Mouse (Mus musculus) gastrocnemius, postnatal 36 days (tissue): Measurements from ENCODE around the gene Ptprd. TPM values are rescaled to one million over a fixed set of nuclear protein-coding genes. Genes with fewer than 3 reads are reported as not detected.
"Not testable (repeated sequence)": the region's sequence is repeated elsewhere in the genome, so short reads cannot be mapped to it uniquely, and the experiment has no call there.

Source experiments
- DNase-seq, 2 experiments: peaks; one replicate each; pipeline ENCODE4 v3.0.0; 2022
- intact Hi-C: fragments of 180-260 bp; cut with DNase I; formaldehyde crosslinking; loops from one replicate; pipeline ENCODE4 v1.15.1; 2025
- total RNA-seq, 2 experiments: library from RNA; stranded (reverse); gene quantifications; 2 replicates each; pipeline ENCODE4 v1.2.3; 2021

Gene Ptprd
- total RNA-seq, 2 experiments from 2014 or later: 5.2 to 6.7 TPM

DNA sequence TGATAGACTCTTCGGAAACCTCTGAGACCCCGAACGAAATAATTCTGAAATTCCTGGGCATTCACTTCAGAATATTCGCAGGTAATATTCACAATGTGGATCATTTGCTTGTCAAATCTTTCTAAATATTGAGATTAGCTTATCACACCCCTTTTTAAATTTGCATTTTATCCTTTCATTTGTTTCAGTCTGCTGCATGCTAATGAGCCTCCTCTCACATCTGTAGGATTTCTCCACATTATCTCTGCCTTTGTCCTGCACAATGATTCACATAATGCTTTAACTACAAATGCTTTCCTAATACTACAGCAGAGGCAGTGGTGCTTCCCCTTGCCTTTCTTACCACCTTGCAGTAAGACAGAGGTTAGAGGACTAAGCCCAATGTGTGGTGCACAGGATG is 229.7 kb downstream of the Ptprd start:
- intact Hi-C loops: no loop called here
- DNase-seq: no peak

DNA sequence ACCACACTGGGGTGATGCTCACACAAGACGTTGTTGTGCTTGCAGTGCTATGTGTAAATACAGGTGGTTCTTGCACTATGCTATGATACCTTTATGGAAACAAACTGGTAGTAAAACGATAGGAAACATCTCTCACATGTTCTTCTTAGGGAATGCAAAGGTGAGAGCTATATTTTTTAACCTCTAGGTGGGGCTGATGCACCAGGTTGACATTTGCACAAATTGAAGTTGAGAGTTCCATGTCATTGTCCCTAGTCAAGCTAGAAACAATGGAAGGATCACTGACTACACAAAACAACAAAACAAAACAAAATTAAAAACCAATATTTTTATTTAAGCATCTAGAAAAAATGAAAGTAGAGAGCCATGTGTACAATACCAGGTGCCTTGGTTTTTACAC is 250.1 kb downstream of the Ptprd start:
- no peak for DNase-seq
- intact Hi-C loops: no loop called here

DNA sequence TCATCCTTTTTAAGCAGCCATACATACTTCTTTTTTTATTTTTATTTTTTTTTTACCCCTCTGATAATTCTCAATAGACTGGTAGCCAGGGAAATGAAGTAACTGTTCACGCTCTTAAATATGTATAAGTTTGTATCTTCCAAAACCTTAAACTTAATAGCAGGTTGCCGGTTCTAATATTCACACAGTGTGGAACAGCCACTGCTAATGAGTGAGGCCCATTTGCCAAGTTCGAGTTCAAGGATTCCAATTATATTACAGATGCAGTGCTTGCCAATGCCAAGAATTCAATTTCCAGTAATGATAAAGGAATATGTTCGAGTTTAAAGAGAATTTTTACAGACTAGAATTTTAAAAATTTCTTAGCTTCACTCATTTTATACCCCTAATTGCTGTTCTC is 322.3 kb downstream of the Ptprd start:
- no peak for DNase-seq
- intact Hi-C loops: no loop called here

DNA sequence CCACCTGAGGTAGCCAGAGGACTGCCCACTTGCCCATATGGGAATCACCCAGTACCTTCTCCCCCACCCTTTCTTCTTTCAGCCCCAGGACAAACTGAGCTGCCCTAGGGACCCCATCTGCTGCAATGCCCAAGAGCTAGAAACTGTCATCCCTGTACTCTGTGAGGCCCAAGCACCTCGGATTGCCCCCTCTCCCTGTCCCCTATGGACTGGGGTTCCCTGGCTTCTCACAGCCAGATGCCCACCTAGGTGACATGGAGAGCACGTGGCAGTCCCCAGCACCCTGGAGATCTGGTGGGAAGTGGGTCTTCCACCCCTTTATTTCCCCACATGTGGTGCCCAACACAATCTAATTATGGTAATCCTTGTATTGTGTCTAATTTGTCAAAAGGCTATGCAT is 331.5 kb downstream of the Ptprd start:
- intact Hi-C loops: no loop called here
- DNase-seq: no peak

DNA sequence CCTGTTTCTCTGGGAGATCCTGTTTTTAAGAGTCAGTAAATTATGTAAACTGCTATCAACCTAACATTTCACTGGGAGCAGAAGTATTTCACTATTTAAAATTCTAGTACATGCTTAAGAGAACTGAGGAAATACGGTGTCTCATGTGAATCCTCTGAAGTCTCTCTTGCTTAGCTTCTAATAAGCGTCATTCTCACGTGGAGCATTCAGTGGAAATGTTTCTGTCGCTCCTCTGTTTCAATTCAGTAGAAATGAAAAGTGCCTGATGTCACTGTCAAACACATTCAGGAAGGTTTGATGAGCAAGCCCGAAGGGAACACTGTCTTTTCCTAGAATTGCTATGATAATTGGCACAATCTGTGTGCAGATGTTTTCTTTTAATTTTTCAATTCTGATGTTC is 350.5 kb downstream of the Ptprd start:
- DNase-seq: no peak
- intact Hi-C loops: no loop called here

DNA sequence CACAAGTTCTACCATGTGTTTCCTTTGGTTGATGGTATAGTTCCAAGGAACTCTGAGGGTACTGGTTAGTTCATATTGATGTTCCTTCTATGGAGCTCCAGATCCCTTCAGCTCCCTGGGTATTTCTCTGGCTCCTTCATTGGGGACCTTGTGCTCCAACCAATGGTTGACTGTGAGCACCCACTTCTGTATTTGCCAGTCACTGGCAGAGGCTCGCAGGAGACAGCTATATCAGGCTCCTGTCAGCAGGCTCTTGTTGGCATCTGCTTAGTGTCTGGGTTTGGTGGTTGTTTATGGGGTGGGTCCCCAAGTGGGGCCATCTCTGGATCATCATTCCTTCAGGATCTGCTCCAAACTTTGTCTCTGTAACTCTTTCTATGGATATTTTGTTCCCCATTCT is 414.4 kb downstream of the Ptprd start:
- intact Hi-C loops, DNase-seq: not testable (repeated sequence)

DNA sequence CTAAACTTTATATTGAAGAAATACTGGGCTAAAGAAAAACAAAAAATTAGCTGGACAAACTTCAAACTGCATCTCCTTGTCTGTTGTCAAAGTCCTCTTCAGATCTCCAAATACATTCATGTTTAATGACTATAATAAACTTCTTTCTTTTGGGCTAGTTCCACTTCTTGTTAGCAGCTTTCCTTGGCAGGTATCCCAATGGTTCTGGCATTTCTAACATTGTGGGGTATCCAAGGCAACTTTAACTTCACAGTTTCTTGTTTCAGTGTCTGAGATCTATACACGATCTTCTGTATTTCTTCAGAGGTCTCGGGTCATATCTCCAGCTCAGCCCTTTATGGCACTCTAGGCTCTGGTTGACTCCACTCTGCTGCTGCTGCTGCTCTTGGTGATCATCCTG is 434.5 kb downstream of the Ptprd start:
- intact Hi-C loops: no loop called here
- no peak for DNase-seq

DNA sequence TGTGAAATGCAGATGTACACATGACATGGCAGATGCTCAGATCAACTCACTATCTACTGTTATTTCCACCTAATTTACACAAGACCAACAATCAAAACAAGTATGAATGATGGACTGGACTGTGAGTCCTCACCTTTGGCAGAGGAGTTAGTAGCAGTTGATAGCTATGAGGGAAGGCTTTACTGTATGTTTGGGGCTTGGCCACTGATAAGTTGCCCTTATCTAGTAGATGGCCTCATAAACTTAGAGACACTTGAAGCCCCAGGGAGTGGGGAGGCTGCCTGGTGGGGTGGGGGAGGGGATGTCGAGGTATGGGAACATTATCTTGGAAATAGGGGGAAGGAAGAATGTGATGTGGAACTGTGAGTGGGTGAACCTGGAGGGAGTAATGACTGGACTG is 448.0 kb downstream of the Ptprd start:
- intact Hi-C loops: no loop called here
- no peak for DNase-seq

DNA sequence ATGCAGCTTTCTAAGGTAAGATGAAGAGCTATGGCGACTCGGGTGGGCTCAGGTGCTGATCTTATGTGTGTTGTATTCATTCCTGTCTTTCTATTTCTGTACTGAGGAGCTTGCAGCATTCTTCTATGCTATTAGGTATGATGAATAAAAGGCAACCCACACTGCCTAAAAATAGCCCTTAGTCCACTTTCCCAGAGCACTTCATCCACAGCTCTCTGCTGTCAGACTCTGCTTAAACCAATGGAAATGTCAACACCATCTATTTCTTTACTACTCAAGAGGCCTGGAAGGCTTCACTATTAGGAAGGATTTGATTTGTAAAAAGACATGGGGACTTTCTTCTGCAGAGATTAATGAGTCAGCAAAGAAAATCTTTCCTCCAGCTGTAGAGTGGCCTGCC is 468.4 kb downstream of the Ptprd start:
- intact Hi-C loops: no loop called here
- DNase-seq: no peak

DNA sequence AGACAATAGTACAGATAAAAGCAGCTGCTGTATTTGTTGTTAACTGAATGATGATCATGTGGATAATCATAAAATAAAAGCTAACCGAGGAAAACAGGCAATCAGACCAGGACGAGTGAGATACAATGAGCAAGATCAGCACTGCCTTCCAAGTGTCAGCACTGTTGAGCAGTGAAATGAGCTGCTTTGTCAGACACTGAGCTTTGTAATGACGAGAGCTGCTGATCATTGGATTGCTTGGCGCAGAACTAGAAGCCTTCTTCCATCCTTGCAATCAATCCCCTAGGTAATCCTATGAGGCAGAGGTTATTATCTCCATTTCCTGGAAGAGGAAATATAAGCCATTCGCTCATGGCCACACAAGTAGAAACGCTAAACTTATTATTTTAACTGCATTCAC is 489.9 kb downstream of the Ptprd start:
- intact Hi-C loops: no loop called here
- DNase-seq: no peak

DNA sequence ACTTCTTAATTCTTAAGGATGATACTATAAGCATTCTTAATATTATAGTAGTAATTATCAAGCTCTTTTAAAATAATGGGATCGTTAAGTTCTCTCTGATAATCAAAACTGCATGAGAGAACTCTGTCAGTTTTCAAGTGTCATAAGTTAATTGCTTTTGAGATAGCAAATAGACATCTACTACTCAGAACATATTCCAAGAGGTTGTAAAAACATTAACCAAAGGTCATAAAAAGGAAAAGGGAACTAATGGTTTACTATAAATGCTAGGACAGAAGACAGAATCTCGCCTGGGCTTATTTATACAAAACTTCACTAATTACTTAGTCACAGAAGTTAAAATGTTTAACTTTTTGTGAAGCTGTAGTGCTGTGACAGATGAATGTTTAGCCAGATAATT is 494.0 kb downstream of the Ptprd start:
- intact Hi-C loops: no loop called here
- no peak for DNase-seq

DNA sequence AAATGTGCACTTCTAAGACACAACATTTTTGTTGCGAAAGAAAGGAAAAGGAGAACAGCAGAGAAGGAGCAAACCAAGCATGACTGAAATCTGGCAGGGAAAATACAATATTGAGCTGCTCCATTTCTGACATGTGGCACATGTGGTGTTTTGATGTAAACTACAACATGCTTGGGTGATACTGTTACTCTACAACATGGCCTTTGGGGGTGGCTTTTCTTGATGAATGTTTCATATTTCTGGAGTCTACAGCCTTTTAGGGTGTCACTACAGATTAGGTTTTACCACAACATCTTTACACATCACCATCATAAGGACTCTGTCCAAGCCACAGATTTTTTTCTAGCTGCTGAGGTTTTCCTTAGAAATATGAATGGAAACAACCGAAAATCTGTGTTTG is 501.5 kb downstream of the Ptprd start:
- intact Hi-C loops: no loop called here
- DNase-seq: no peak

DNA sequence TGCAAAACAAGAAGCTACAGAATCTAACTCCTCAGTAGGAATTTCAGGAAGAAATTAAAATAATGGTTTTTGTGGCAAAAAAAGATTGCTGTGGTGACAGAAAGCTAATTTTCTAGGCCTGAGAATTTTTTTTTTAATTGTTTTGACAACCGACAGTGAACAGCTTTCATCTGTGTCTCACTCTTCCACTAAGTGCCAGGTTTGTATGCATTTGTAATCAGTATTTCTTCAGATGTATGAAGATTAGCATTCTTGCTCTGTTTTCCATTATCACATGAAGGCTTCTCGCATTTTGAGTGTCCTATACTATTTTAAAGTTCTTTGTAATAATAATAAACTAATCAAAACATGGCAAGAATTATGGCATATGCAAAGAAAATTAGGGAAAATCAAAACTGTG is 513.5 kb downstream of the Ptprd start:
- intact Hi-C loops: no loop called here
- no peak for DNase-seq

DNA sequence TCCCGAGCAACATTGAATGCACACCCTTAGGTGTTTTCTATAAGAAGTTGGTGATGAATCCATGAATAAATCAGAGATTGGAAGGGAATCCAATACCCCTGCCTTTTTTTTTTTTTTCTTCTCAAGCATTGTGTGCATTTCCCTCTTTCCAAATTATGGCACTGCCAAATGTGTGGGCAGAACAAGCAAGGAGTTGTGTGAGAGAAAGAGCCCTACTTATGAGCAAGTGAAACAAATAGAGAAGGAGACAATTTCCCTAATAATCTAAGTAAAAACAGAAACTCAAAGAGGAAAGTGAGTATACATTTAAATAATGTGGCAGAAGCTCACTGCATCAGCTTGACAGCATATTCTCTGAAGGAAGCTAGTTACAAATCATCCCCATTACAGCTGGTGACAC is 536.0 kb downstream of the Ptprd start:
- DNase-seq: no peak
- intact Hi-C loops: no loop called here

DNA sequence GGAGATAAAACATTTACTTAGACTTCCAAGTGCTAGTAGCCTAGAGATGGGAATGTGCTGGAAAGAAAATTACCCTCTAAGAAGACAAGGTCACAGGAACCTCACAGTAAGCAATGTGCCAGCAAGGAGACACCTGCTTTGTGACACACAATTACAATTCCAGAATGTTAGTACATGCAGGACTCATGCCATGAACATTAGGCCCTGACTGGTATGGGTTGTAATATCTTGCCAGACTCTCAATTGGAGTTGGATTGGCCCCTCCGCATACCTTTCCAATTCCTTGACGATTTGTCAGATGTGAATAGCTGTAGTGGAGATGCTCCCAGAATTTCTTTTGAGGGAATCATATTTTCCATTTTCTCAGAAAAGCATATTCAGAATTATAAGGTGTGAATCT is 547.0 kb downstream of the Ptprd start:
- no peak for DNase-seq
- intact Hi-C loops: no loop called here

DNA sequence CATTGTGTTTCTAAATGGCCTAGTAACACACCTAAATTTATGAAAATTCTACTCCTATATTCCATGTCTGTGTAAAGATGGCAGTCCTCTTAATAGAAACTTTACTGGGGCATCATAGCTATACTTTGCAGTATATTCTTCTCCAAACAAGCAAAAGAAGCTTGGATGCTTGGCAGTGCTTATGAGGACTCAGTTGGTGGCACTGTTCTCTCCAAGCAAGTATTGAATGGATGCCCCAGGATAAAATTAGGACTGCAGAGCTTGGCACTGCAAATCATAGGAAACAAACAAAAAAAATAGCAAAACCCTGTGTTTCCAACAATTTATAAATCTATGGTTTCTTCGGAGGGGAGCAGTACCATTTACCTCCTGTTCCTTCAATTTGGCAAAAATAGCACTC is 549.5 kb downstream of the Ptprd start:
- intact Hi-C loops: no loop called here
- no peak for DNase-seq

DNA sequence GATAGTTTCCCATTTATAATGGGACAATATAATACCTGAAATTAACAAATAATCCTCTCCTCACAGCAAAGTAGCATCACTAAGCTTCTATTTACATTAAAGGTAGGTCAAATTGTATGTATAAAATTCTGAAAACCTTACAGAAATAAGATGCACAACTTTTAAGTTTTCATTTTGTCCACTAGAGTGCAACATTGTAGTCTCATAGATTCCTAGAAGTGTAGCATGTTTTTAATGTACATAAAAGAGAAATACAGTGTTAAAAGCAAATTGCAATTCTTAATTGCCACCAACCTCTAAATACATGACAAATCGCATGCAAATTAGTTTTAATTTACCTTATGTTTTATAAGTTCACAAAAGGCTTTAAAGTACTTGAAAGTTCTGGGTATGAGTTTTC is 556.1 kb downstream of the Ptprd start:
- DNase-seq: no peak
- intact Hi-C loops: no loop called here

DNA sequence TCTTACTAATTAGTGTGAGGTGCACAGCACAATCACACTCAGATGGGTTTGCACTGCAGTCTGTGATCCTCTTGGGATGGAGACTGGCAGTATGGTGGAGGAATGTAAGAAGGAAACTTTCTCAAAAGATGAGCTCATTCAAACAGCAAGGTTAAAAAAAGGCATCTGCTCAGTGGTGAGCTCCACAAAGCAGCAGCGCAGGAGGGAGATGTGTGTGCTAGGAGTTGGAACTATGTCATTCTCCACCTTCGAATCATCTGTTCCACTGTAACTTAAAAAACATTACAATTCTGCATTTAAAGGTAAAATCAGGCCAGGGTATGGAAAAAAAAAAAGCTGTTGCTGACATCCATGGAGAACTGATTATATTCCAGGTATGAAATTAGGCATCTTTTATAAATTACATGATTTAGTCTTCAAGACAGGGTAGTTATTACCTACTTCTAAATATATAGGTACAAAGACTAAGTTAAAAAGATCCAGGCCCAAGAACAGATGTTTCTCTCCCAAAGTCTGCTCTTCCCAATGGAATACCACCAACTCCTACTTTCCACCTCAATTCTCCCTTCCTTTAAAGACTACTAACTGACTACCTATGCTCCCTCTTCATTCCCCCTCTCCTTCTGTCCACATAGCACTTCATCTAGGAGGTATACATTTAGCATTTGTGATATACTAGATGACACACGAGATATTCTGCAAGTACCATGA is 562.0 kb downstream of the Ptprd start:
- no peak for DNase-seq
- intact Hi-C loops: no loop called here

DNA sequence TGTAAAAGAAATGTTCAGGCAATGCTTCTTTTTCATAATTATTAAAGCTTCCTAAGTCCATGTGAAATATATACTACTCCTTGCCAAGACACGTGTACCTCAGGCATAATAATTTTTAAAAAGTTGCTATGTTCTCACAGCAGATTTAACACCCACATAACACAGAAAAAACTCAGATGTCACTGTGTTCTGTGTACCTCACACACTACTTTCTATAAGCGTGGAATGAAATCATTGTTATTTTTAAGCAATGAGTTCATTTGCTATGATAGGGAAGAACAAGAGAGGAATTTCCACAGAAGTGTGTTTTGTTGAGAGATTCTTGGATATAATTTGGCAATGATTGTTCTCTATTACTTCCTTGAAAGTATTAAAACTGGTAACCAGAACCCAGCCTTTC is 562.9 kb downstream of the Ptprd start:
- no peak for DNase-seq
- intact Hi-C loops: no loop called here

DNA sequence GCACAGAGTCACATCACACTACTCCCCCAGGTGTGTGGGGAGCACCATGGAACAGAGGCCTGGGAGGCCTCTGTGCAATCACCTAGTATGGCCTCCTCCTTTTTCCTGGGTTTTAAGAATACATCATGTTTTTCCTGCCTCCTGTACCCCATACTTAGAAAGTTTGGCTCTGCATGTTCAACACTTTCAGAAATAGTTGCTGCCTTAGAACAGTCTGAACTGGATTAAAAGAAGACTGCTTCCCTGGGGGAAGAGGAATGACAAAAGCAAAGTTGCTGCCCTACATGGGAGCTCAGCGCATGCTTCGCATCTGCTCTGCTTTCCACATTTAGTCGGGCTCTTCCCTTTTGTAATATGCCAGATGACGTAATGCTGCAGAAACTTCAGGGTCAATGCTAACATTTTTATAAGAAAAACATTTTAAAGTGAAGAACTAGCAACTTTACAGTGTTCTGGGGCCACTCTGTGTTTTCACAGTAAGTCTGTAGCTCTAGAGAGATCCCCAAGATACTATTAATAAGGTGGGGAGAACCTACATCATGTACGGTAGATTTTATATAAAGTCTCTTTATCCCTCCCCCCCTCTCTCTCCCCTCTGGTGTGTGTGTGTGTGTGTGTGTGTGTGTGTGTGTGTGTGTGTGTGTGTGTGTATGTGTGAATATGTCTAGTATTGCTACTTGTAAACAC is 564.2 kb downstream of the Ptprd start:
- DNase-seq: no peak
- intact Hi-C loops: no loop called here

DNA sequence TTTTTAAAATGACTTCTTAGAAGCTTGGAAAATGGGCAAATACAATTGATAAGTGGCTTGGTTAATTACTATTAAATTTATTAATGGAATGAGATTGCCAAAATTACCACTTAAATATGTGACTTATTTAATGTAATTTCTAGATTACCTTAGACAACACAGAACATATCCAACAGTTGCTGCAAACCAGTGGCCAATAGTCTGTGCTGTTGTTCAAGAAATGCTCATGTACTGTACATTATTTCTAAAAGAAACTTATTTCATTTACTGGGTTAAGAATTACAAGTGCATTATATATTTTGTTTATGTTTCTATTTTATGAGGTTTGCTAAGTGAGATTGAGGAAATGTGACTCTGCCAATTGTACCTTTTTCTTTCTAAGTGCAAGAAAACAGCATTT is 567.3 kb downstream of the Ptprd start:
- intact Hi-C loops: no loop called here
- DNase-seq: no peak

DNA sequence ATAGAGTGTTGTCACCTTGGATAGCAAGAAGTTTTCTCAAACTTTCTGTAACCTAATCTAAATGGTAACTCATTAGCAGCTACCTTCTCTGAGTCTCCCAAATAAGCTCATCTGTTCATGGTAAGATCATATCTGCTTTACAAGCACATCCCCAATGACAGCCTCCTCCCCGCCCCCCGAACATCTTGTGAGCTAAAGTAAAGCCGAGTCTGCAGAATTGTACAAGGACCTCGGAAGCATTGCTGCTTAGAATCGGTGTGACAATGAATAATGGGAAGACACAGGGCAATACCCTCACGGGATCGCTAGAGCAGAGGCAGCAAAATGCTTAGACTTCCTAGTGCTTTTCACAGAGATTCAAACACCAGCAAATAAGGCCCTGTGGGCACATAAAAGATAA is 571.7 kb downstream of the Ptprd start:
- intact Hi-C loops: no loop called here
- DNase-seq: no peak

DNA sequence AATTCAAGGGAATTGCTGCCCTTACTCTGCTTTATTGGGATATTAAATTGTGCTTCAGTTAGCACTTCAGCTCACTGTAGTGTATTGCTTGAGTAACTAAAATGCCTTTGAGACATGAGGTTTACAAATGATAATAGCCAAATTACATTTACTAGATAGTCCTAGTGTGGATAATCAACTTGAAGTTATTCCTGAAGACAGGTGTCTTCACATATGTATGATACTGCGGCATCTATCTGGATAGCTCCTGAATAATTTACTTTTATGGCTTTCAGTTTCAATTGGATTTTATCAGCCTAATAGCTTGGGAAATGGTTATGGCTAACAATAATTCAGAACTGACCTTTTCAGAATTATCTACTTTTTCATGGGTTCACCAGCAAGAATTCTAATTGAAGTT is 598.6 kb downstream of the Ptprd start:
- DNase-seq: no peak
- intact Hi-C loops: no loop called here
